Mouse (Mus musculus) liver, postnatal 0 days (tissue): ENCODE measurements around the gene Tm9sf3. TPM values are rescaled to one million over a fixed set of nuclear protein-coding genes. Genes with fewer than 3 reads are reported as not detected.

Experiments
- ATAC-seq: fragments of 200-750 bp; cut with Nextera tagmentation; 2 replicates; pipeline ENCODE4 v1.8.0; 2017; ENCODE audit warnings: mild to moderate bottlenecking, moderate library complexity
- DNase-seq: peaks from one replicate; pipeline ENCODE4 v3.0.0-alpha.2; 2016
- H3K27ac ChIP-seq: fragments of 300-500 bp; sonication (generic); 2 replicates; pipeline ENCODE4 v1.5.1; 2014; ENCODE audit warnings: antibody characterized with exemption, moderate library complexity, mild to moderate bottlenecking, low read depth
- H3K27me3 ChIP-seq: fragments of 300-500 bp; sonication (generic); 2 replicates; pipeline ENCODE4 v1.6.1; 2014; ENCODE audit warnings: low read length, control low read depth, mixed read lengths; ENCODE audit not compliant: insufficient read depth
- H3K36me3 ChIP-seq: fragments of 300-500 bp; sonication (generic); replicated peaks from 2 replicates; pipeline ENCODE4 v1.6.1; 2014; ENCODE audit warnings: mild to moderate bottlenecking, control low read depth, low read length, moderate library complexity, mixed read lengths; ENCODE audit not compliant: insufficient read depth
- H3K4me1 ChIP-seq: fragments of 300-500 bp; sonication (generic); 2 replicates; pipeline ENCODE4 v1.6.1; 2014; ENCODE audit warnings: antibody characterized with exemption, mild to moderate bottlenecking, control low read depth; ENCODE audit not compliant: insufficient read depth
- H3K4me2 ChIP-seq: fragments of 300-500 bp; sonication (generic); 2 replicates; pipeline ENCODE4 v1.6.1; 2014; ENCODE audit warnings: low read depth, mild to moderate bottlenecking, low read length, moderate library complexity, mixed read lengths
- H3K4me3 ChIP-seq: fragments of 300-500 bp; sonication (generic); 2 replicates; pipeline ENCODE4 v1.5.1; 2014; ENCODE audit warnings: low read depth, low read length
- H3K9ac ChIP-seq: fragments of 300-500 bp; sonication (generic); replicated peaks from 2 replicates; pipeline ENCODE4 v1.6.1; 2014; ENCODE audit warnings: mild to moderate bottlenecking, moderate library complexity
- H3K9me3 ChIP-seq: fragments of 300-500 bp; sonication (generic); 2 replicates; pipeline ENCODE4 v1.6.1; 2016; ENCODE audit warnings: mild to moderate bottlenecking, control low read depth, low read length, mixed read lengths
- CTCF ChIP-seq: sonication (generic); IDR thresholded peaks from 2 replicates; pipeline ENCODE4 v1.5.1; 2016; ENCODE audit warnings: antibody characterized with exemption, low read depth
- EP300 ChIP-seq: IDR thresholded peaks from 2 replicates; pipeline ENCODE4 v1.6.1; 2016; ENCODE audit warnings: antibody characterized with exemption, low read depth, mild to moderate bottlenecking
- WGBS: fragments of 180-500 bp; shearing (Covaris S2); extraction: QIAGEN DNeasy Blood & Tissue Kit; methylation state at CpG from one replicate; pipeline ENCODE4 v1.1.7; 2014; ENCODE audit not compliant: insufficient replicate concordance; 5-methylcytosine and 5-hydroxymethylcytosine counted together
- polyA plus RNA-seq: library from polyadenylated mRNA; unstranded; fragments of >200 nt; fragmentation: Nextera tagmentation; extraction: Ambion mirVana; gene quantifications from 2 replicates; pipeline ENCODE4 v1.2.1, GENCODE M21; 2015

Tm9sf3 gene
- polyA plus RNA-seq, 1 experiment from 2014 or later: 45.8 TPM

GRCm38 (mm10) chr19:41197606-41198005, 66.2 kb downstream of the Tm9sf3 start:
- no peak for ATAC-seq
- no peak for TF ChIP-seq EP300
- TF ChIP-seq CTCF: no peak

GRCm38 (mm10) chr19:41193379-41193778, 70.4 kb downstream of the Tm9sf3 start:
- Histone ChIP-seq H3K36me3 (no peaks in the 10 kb centered on the region), H3K9ac (no peak overlapping the region), H3K9me3 (no peaks in the 10 kb centered on the region), H3K4me2 (no peak overlapping the region), H3K4me3 (no peak overlapping the region), H3K27ac (no peak overlapping the region), H3K27me3 (no peaks in the 10 kb centered on the region), H3K4me1 (no peaks in the 10 kb centered on the region)
- 73% methylated on average over 1 of the region's 1 CpGs for WGBS
- no peak for TF ChIP-seq CTCF
- no peak for TF ChIP-seq EP300
- ATAC-seq (no peak), DNase-seq (no peak)

More at GRCm38 (mm10) chr19:41197606-41198005, 66.2 kb downstream of the Tm9sf3 start:
- Histone ChIP-seq H3K4me1 (no peaks in the 10 kb centered on the region), H3K36me3 (no peaks in the 10 kb centered on the region), H3K4me3 (no peak overlapping the region), H3K4me2 (no peak overlapping the region), H3K27me3 (0 out of 2 replicates have a peak, but pooled peaks cover 3% of the 10 kb centered on the region), H3K9me3 (no peaks in the 10 kb centered on the region), H3K27ac (no peak overlapping the region), H3K9ac (no peak overlapping the region)
- no peak for DNase-seq
- 79% methylated on average over 12 of the region's 12 CpGs for WGBS

GRCm38 (mm10) chr19:41192953-41193352, 70.8 kb downstream of the Tm9sf3 start:
- no peaks in the 10 kb centered on the region for H3K27me3 ChIP-seq
- ATAC-seq (no peak), DNase-seq (no peak)
- H3K36me3 ChIP-seq: no peaks in the 10 kb centered on the region
- no peaks in the 10 kb centered on the region for H3K4me1 ChIP-seq
- H3K9ac ChIP-seq: no peak overlapping the region
- H3K27ac ChIP-seq: no peak overlapping the region
- H3K4me2 ChIP-seq: no peak overlapping the region
- 76% methylated on average over 4 of the region's 4 CpGs for WGBS
- no peak for TF ChIP-seq CTCF
- no peak for TF ChIP-seq EP300
- no peak overlapping the region for H3K4me3 ChIP-seq
- no peaks in the 10 kb centered on the region; the same call in 1 of the 2 replicates for H3K9me3 ChIP-seq

GRCm38 (mm10) chr19:41191724-41192123, 72.1 kb downstream of the Tm9sf3 start:
- 78% methylated on average over 9 of the region's 9 CpGs for WGBS
- H3K27me3 ChIP-seq: no peaks in the 10 kb centered on the region
- ATAC-seq (no peak), DNase-seq (no peak)
- no peak overlapping the region for H3K9ac ChIP-seq
- H3K4me2 ChIP-seq: no peak overlapping the region
- H3K36me3 ChIP-seq: no peaks in the 10 kb centered on the region
- TF ChIP-seq CTCF: no peak
- TF ChIP-seq EP300: no peak
- peaks cover 4% of the 10 kb centered on the region; the same call in 1 of the 2 replicates for H3K9me3 ChIP-seq
- no peak overlapping the region for H3K27ac ChIP-seq
- H3K4me1 ChIP-seq: no peaks in the 10 kb centered on the region
- H3K4me3 ChIP-seq: no peak overlapping the region

GRCm38 (mm10) chr19:41190876-41191434, 72.8 kb downstream of the Tm9sf3 start:
- TF ChIP-seq EP300 (no peak), CTCF (no peak)
- Histone ChIP-seq H3K9me3 (peaks cover 4% of the 10 kb centered on the region; the same call in 1 of the 2 replicates), H3K27ac (no peak overlapping the region), H3K9ac (no peak overlapping the region), H3K4me2 (no peak overlapping the region), H3K27me3 (no peaks in the 10 kb centered on the region), H3K36me3 (no peaks in the 10 kb centered on the region), H3K4me3 (no peak overlapping the region), H3K4me1 (no peaks in the 10 kb centered on the region)
- no peak for DNase-seq
- 64% methylated on average over 6 of the region's 6 CpGs for WGBS
- ATAC-seq: no peak

- TF ChIP-seq EP300: no peak
- 39% methylated on average over 6 of the region's 6 CpGs for WGBS
- no peak overlapping the region for H3K9ac ChIP-seq
- ATAC-seq (no peak), DNase-seq (no peak)
- no peak overlapping the region for H3K27ac ChIP-seq
- no peaks in the 10 kb centered on the region for H3K27me3 ChIP-seq
- no peak overlapping the region for H3K4me3 ChIP-seq
- H3K36me3 ChIP-seq: no peaks in the 10 kb centered on the region
- no peaks in the 10 kb centered on the region for H3K9me3 ChIP-seq
- no peak overlapping the region for H3K4me2 ChIP-seq
- no peaks in the 10 kb centered on the region for H3K4me1 ChIP-seq
These were observed 86.5 kb downstream of the Tm9sf3 start for GRCm38 (mm10) chr19:41177331-41177730.
